Mouse (Mus musculus) kidney, embryonic 14.5 days (tissue): Measurements from ENCODE around the gene Qdpr. TPM values are rescaled to one million over a fixed set of nuclear protein-coding genes. Genes with fewer than 3 reads are reported as not detected.

ENCODE experiments used
- ATAC-seq: fragments of 200-750 bp; cut with Nextera tagmentation; 2 replicates; pipeline ENCODE4 v1.8.0; 2017; ENCODE audit warnings: moderate number of reproducible peaks, mild to moderate bottlenecking, moderate TSS enrichment, moderate library complexity; ENCODE audit not compliant: low FRiP score, low TSS enrichment
- H3K27ac ChIP-seq: fragments of 300-500 bp; sonication (generic); 2 replicates; pipeline ENCODE4 v1.5.1; 2014; ENCODE audit warnings: low read depth, mild to moderate bottlenecking, low read length, moderate library complexity, mixed read lengths
- H3K27me3 ChIP-seq: fragments of 300-500 bp; sonication (generic); 2 replicates; pipeline ENCODE4 v1.6.1; 2014; ENCODE audit warnings: mild to moderate bottlenecking, low read length; ENCODE audit not compliant: control insufficient read depth, insufficient read depth
- H3K36me3 ChIP-seq: fragments of 300-500 bp; sonication (generic); 2 replicates; pipeline ENCODE4 v1.6.1; 2014; ENCODE audit warnings: low read length, mixed read lengths; ENCODE audit not compliant: control insufficient read depth, insufficient read depth
- H3K4me1 ChIP-seq: fragments of 300-500 bp; sonication (generic); 2 replicates; pipeline ENCODE4 v1.6.1; 2014; ENCODE audit warnings: low read length, mixed read lengths; ENCODE audit not compliant: control insufficient read depth, insufficient read depth
- H3K4me2 ChIP-seq: fragments of 300-500 bp; sonication (generic); replicated peaks from 2 replicates; pipeline ENCODE4 v1.6.1; 2014; ENCODE audit warnings: low read depth, mild to moderate bottlenecking, low read length
- H3K4me3 ChIP-seq: fragments of 300-500 bp; sonication (generic); 2 replicates; pipeline ENCODE4 v1.5.1; 2014; ENCODE audit warnings: mild to moderate bottlenecking, low read length
- H3K9ac ChIP-seq: fragments of 300-500 bp; sonication (generic); 2 replicates; pipeline ENCODE4 v1.6.1; 2014; ENCODE audit warnings: low read depth, mild to moderate bottlenecking, low read length, moderate library complexity
- H3K9me3 ChIP-seq: fragments of 300-500 bp; sonication (generic); 2 replicates; pipeline ENCODE4 v1.6.1; 2016; ENCODE audit warnings: low read length; ENCODE audit not compliant: control insufficient read depth
- WGBS: fragments of 180-500 bp; shearing (Covaris S2); extraction: QIAGEN DNeasy Blood & Tissue Kit; methylation state at CpG from one replicate; pipeline ENCODE4 v1.1.7; 2014; 5-methylcytosine and 5-hydroxymethylcytosine counted together
- polyA plus RNA-seq: library from polyadenylated mRNA; unstranded; fragments of >200 nt; fragmentation: Nextera tagmentation; extraction: Ambion mirVana; gene quantifications from 2 replicates; pipeline ENCODE4 v1.2.1, GENCODE M21; 2014

The Qdpr gene
- polyA plus RNA-seq, 1 experiment from 2014 or later, result 146 TPM

- H3K4me3 ChIP-seq, result no peak overlapping the region
- no peaks in the 10 kb centered on the region for H3K9me3 ChIP-seq
- no peaks in the 10 kb centered on the region for H3K36me3 ChIP-seq
- H3K27ac ChIP-seq, result no peak overlapping the region
- no peaks in the 10 kb centered on the region for H3K27me3 ChIP-seq
- H3K9ac ChIP-seq, result no peak overlapping the region
- WGBS, result 73% methylated on average over 12 of the region's 12 CpGs
- no peaks in the 10 kb centered on the region for H3K4me1 ChIP-seq
- no peak for ATAC-seq
- no peak overlapping the region for H3K4me2 ChIP-seq
These were observed 27.9 kb downstream of the Qdpr start for GRCm38 (mm10) chr5:45421881-45422844.

- H3K9ac ChIP-seq, result no peak overlapping the region
- H3K4me1 ChIP-seq, result no peaks in the 10 kb centered on the region
- no peak overlapping the region for H3K4me3 ChIP-seq
- no peak overlapping the region for H3K27ac ChIP-seq
- no peaks in the 10 kb centered on the region for H3K9me3 ChIP-seq
- 78% methylated on average over 10 of the region's 10 CpGs for WGBS
- H3K36me3 ChIP-seq, result no peaks in the 10 kb centered on the region
- peak; percentile 20; the same call in 1 of the 2 replicates for ATAC-seq
- H3K4me2 ChIP-seq, result no peak overlapping the region
- H3K27me3 ChIP-seq, result no peaks in the 10 kb centered on the region
These were observed 30.0 kb downstream of the Qdpr start for GRCm38 (mm10) chr5:45419841-45420638.

GRCm38 (mm10) chr5:45417859-45418443, 32.1 kb downstream of the Qdpr start:
- Histone ChIP-seq H3K4me3 (no peak overlapping the region), H3K4me1 (no peaks in the 10 kb centered on the region), H3K27ac (no peak overlapping the region), H3K9ac (no peak overlapping the region), H3K9me3 (no peaks in the 10 kb centered on the region), H3K4me2 (no peak overlapping the region), H3K27me3 (no peaks in the 10 kb centered on the region), H3K36me3 (no peaks in the 10 kb centered on the region)
- WGBS, result 74% methylated on average over 3 of the region's 3 CpGs
- no peak for ATAC-seq

DNA sequence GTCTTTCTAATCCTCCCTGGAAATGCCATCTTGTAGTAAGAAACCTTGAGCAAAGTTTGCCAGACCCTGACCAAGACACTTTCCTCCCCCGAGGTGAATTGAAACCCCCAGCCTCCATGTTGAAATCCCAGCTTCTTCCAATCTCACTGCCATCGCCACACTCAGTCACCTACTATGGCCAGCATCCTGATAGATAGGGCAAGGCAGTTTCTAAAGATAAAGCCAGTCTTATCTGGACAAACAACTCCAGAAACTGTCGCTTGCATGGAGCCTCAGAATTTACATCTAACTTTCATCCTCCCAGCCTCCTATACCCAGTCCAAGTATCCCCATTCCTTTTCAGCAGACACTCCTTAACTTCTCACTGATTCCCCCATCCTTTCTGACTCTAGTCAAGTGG, 33.6 kb downstream of the Qdpr start:
- no peaks in the 10 kb centered on the region for H3K27me3 ChIP-seq
- no peak for ATAC-seq
- no peak overlapping the region for H3K27ac ChIP-seq
- H3K4me1 ChIP-seq, result no peaks in the 10 kb centered on the region
- no peak overlapping the region for H3K4me3 ChIP-seq
- no peaks in the 10 kb centered on the region for H3K36me3 ChIP-seq
- H3K9ac ChIP-seq, result no peak overlapping the region
- H3K9me3 ChIP-seq, result no peaks in the 10 kb centered on the region
- H3K4me2 ChIP-seq, result no peak overlapping the region
- 90% methylated on average over 3 of the region's 3 CpGs for WGBS

GRCm38 (mm10) chr5:45406129-45406528, 43.9 kb downstream of the Qdpr start:
- H3K27me3 ChIP-seq, result no peaks in the 10 kb centered on the region
- no peak for ATAC-seq
- H3K27ac ChIP-seq, result no peak overlapping the region
- H3K36me3 ChIP-seq, result no peaks in the 10 kb centered on the region
- H3K9ac ChIP-seq, result no peak overlapping the region
- H3K4me2 ChIP-seq, result no peak overlapping the region
- no peak overlapping the region for H3K4me3 ChIP-seq
- 81% methylated on average over 2 of the region's 2 CpGs for WGBS
- H3K4me1 ChIP-seq, result no peaks in the 10 kb centered on the region
- no peaks in the 10 kb centered on the region for H3K9me3 ChIP-seq

GRCm38 (mm10) chr5:45402632-45403031, 47.4 kb downstream of the Qdpr start:
- WGBS, result 17% methylated on average over 11 of the region's 11 CpGs
- peak; percentile 76 for ATAC-seq
- H3K36me3 ChIP-seq, result no peaks in the 10 kb centered on the region
- no peak overlapping the region for H3K27ac ChIP-seq
- H3K4me2 ChIP-seq, result no peak overlapping the region
- H3K9ac ChIP-seq, result no peak overlapping the region
- no peaks in the 10 kb centered on the region for H3K4me1 ChIP-seq
- no peaks in the 10 kb centered on the region for H3K9me3 ChIP-seq
- no peak overlapping the region for H3K4me3 ChIP-seq
- H3K27me3 ChIP-seq, result no peaks in the 10 kb centered on the region

- no peaks in the 10 kb centered on the region for H3K9me3 ChIP-seq
- 81% methylated on average over 2 of the region's 2 CpGs for WGBS
- ATAC-seq, result no peak
- no peaks in the 10 kb centered on the region for H3K36me3 ChIP-seq
- no peak overlapping the region for H3K4me2 ChIP-seq
- H3K9ac ChIP-seq, result no peak overlapping the region
- H3K27me3 ChIP-seq, result no peaks in the 10 kb centered on the region
- H3K27ac ChIP-seq, result no peak overlapping the region
- H3K4me3 ChIP-seq, result no peak overlapping the region
- H3K4me1 ChIP-seq, result no peaks in the 10 kb centered on the region
These were observed 65.8 kb downstream of the Qdpr start for GRCm38 (mm10) chr5:45384034-45384812.
